Mouse (Mus musculus): ENCODE measurements around the gene Actn1. TPM values are rescaled to one million over a fixed set of nuclear protein-coding genes. Genes with fewer than 3 reads are reported as not detected.

Actn1 gene
- total RNA-seq (2014; rRNA removed; ENCODE audit: low replicate concordance) (53.0 and 85.3 TPM in 2 replicates), polyA plus RNA-seq (2015; fragmentation: Nextera tagmentation; extraction: Ambion mirVana) (13.8 and 15.7 TPM in 2 replicates)

DNA sequence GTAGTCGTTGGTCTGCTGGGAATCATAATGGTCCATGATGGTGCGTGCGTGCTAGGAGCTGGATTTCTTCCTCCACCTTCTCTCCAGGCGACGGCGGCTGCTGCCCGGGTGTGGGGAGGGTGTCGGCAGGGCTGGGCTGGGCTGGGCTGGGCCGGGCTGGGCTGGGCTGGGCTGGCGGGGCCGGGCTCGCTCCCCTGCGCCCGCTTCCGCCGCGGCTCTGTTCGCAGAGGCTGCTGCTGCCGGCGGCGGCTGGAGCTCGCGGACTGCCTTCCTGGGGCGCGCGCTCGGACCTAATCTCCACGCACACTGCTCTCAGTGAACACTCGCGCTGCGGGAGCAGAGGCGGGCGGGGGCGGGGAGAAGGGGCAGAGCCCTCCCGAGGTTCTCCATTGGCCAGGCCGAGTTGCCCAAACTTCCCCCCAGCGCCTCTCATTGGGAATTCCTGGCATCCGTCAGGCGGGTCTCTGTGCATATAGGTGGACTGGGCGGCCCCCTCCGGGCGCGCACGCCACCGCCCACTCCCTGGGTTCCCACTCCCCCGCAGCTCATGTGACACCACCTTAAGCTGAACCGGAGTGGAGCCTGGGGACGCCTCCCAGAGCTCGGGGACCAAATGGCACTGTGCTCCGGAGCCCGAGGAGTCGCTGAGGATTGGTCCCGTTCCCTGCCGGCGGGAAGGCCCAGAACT lies at the start of gene Actn1:
TSS of gene Actn1 (minus strand) at position 316 of the 688 bp plus-strand sequence.
- H3K9ac ChIP-seq (replicated peaks; ENCODE audit: low read depth, low read length): peak within 1 kb of the TSS; percentile 79

GRCm38 (mm10) chr12:80307556-80307955 lies 47.4 kb upstream of the Actn1 start:
- Histone ChIP-seq H3K9ac (replicated peaks; ENCODE audit: low read depth, low read length) (no peak overlapping the region), H3K4me3 (ENCODE audit: low read depth, low read length) (no peak overlapping the region), H3K27me3 (ENCODE audit: control insufficient read depth, insufficient read depth, low read length) (no peaks in the 10 kb centered on the region), H3K4me1 (ENCODE audit: control insufficient read depth, insufficient read depth) (no peaks in the 10 kb centered on the region), H3K4me2 (ENCODE audit: low read depth, low read length) (no peak overlapping the region), H3K27ac (ENCODE audit: low read depth) (no peak overlapping the region), H3K9me3 (replicated peaks; ENCODE audit: control insufficient read depth, low read length) (no peaks in the 10 kb centered on the region), H3K36me3 (replicated peaks; ENCODE audit: control insufficient read depth, insufficient read depth, low read length) (no peaks in the 10 kb centered on the region)
- WGBS: 78% methylated on average over 3 of the region's 3 CpGs
- no peak for DNase-seq (ENCODE audit: low spot score)
- ATAC-seq (ENCODE audit: insufficient read depth, low read depth): no peak
- TF ChIP-seq EP300 (IDR thresholded peaks at IDR 0.05; ENCODE audit: low read depth) (no peak), CTCF (IDR thresholded peaks at IDR 0.05; ENCODE audit: low read depth) (no peak)

More for the DNA sequence above, at the start of gene Actn1:
- H3K36me3 ChIP-seq (replicated peaks; ENCODE audit: control insufficient read depth, insufficient read depth, low read length): no peaks in the 10 kb centered on the region
- DNase-seq (ENCODE audit: low spot score) (peak; percentile 96), ATAC-seq (ENCODE audit: insufficient read depth, low read depth) (peak; percentile 92)
- 0% methylated on average over 46 of the region's 55 CpGs for WGBS
- no peaks in the 10 kb centered on the region for H3K27me3 ChIP-seq (ENCODE audit: control insufficient read depth, insufficient read depth, low read length)
- H3K4me2 ChIP-seq (ENCODE audit: low read depth, low read length): peak within 1 kb of the TSS; percentile 95
- H3K27ac ChIP-seq (ENCODE audit: low read depth): peak within 1 kb of the TSS; percentile 95
- H3K9me3 ChIP-seq (replicated peaks; ENCODE audit: control insufficient read depth, low read length): no peaks in the 10 kb centered on the region
- peak within 1 kb of the TSS; percentile 84 for H3K4me3 ChIP-seq (ENCODE audit: low read depth, low read length)
- peaks cover 5% of the 10 kb centered on the region; the same call in 1 of the 2 replicates for H3K4me1 ChIP-seq (ENCODE audit: control insufficient read depth, insufficient read depth)
- TF ChIP-seq CTCF (IDR thresholded peaks at IDR 0.05; ENCODE audit: low read depth) (peak; percentile 11; the same call in 1 of the 2 replicates), EP300 (IDR thresholded peaks at IDR 0.05; ENCODE audit: low read depth) (no peak; the same call in 1 of the 2 replicates)

GRCm38 (mm10) chr12:80304518-80304917 lies 44.3 kb upstream of the Actn1 start:
- H3K27me3 ChIP-seq (ENCODE audit: control insufficient read depth, insufficient read depth, low read length): no peaks in the 10 kb centered on the region
- TF ChIP-seq EP300 (IDR thresholded peaks at IDR 0.05; ENCODE audit: low read depth) (no peak), CTCF (IDR thresholded peaks at IDR 0.05; ENCODE audit: low read depth) (no peak)
- ATAC-seq (ENCODE audit: insufficient read depth, low read depth): no peak
- H3K4me2 ChIP-seq (ENCODE audit: low read depth, low read length): no peak overlapping the region
- H3K4me3 ChIP-seq (ENCODE audit: low read depth, low read length): no peak overlapping the region
- DNase-seq (ENCODE audit: low spot score): no peak
- H3K36me3 ChIP-seq (replicated peaks; ENCODE audit: control insufficient read depth, insufficient read depth, low read length): no peaks in the 10 kb centered on the region
- 93% methylated on average over 3 of the region's 3 CpGs for WGBS
- no peak overlapping the region for H3K27ac ChIP-seq (ENCODE audit: low read depth)
- H3K4me1 ChIP-seq (ENCODE audit: control insufficient read depth, insufficient read depth): no peaks in the 10 kb centered on the region
- no peaks in the 10 kb centered on the region for H3K9me3 ChIP-seq (replicated peaks; ENCODE audit: control insufficient read depth, low read length)
- no peak overlapping the region for H3K9ac ChIP-seq (replicated peaks; ENCODE audit: low read depth, low read length)

DNA sequence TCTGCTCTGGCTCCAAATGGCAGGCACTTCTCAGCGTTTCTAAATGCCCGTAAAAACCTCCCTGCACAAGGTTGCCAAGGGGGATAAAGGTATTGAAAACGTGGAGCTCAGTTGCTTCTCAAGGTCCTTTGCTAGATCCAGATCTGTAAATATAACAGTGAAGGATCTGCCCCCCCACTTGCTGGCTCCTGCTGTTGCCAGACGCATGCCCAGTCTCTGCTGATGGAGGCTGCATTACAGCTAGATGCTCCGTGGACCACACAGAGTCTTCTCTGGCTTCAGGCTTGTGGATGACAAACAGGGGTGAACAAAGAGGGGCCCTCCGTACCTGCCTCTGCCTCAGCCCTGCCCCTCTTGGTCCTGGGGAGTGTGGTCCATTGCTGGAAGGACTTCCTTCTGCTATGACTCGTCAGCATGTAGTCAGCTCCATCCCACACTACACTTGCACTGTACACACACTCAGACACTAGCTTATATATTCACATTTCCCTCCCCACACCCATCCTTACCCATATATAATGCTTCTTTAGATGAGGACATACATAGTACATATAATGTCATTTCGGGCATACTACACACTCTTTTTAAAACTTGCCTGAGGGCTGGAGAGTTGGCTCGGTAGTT lies 40.8 kb upstream of the Actn1 start:
- 73% methylated on average over 9 of the region's 9 CpGs for WGBS
- Histone ChIP-seq H3K9ac (replicated peaks; ENCODE audit: low read depth, low read length) (no peak overlapping the region), H3K27me3 (ENCODE audit: control insufficient read depth, insufficient read depth, low read length) (no peaks in the 10 kb centered on the region), H3K9me3 (replicated peaks; ENCODE audit: control insufficient read depth, low read length) (no peaks in the 10 kb centered on the region), H3K36me3 (replicated peaks; ENCODE audit: control insufficient read depth, insufficient read depth, low read length) (no peaks in the 10 kb centered on the region), H3K27ac (ENCODE audit: low read depth) (no peak overlapping the region), H3K4me3 (ENCODE audit: low read depth, low read length) (no peak overlapping the region), H3K4me2 (ENCODE audit: low read depth, low read length) (no peak overlapping the region), H3K4me1 (ENCODE audit: control insufficient read depth, insufficient read depth) (no peaks in the 10 kb centered on the region)
- TF ChIP-seq EP300 (IDR thresholded peaks at IDR 0.05; ENCODE audit: low read depth) (no peak), CTCF (IDR thresholded peaks at IDR 0.05; ENCODE audit: low read depth) (no peak)
- ATAC-seq (ENCODE audit: insufficient read depth, low read depth) (no peak), DNase-seq (ENCODE audit: low spot score) (no peak)

- ATAC-seq (ENCODE audit: insufficient read depth, low read depth) (no peak), DNase-seq (ENCODE audit: low spot score) (no peak)
- 60% methylated on average over 6 of the region's 6 CpGs for WGBS
- no peak overlapping the region for H3K4me2 ChIP-seq (ENCODE audit: low read depth, low read length)
- no peaks in the 10 kb centered on the region for H3K9me3 ChIP-seq (replicated peaks; ENCODE audit: control insufficient read depth, low read length)
- H3K9ac ChIP-seq (replicated peaks; ENCODE audit: low read depth, low read length): no peak overlapping the region
- H3K27ac ChIP-seq (ENCODE audit: low read depth): no peak overlapping the region
- TF ChIP-seq CTCF (IDR thresholded peaks at IDR 0.05; ENCODE audit: low read depth) (no peak), EP300 (IDR thresholded peaks at IDR 0.05; ENCODE audit: low read depth) (no peak)
- no peaks in the 10 kb centered on the region for H3K4me1 ChIP-seq (ENCODE audit: control insufficient read depth, insufficient read depth)
- H3K4me3 ChIP-seq (ENCODE audit: low read depth, low read length): no peak overlapping the region
- no peaks in the 10 kb centered on the region for H3K36me3 ChIP-seq (replicated peaks; ENCODE audit: control insufficient read depth, insufficient read depth, low read length)
- no peaks in the 10 kb centered on the region for H3K27me3 ChIP-seq (ENCODE audit: control insufficient read depth, insufficient read depth, low read length)
Measured at GRCm38 (mm10) chr12:80298714-80299113, 38.5 kb upstream of the Actn1 start.

Data from heart, postnatal 0 days (tissue).